Mouse (Mus musculus): Measurements from ENCODE around the gene Ang. TPM values are rescaled to one million over a fixed set of nuclear protein-coding genes. Genes with fewer than 3 reads are reported as not detected.

The Ang gene
- polyA plus RNA-seq, 1 experiment from 2014 or later: 45.4 TPM

GRCm38 (mm10) chr14:51087762-51088161 lies 3.2 kb upstream of the Ang start:
- Histone ChIP-seq H3K4me2 (replicated peaks; ENCODE audit: low read depth, low read length) (peak overlapping the region; percentile 77), H3K27ac (ENCODE audit: low read length) (no peak overlapping the region), H3K9me3 (ENCODE audit: low read length) (no peaks in the 10 kb centered on the region), H3K9ac (replicated peaks; ENCODE audit: low read depth) (no peak overlapping the region), H3K27me3 (replicated peaks; ENCODE audit: insufficient read depth, low read length) (no peaks in the 10 kb centered on the region), H3K4me3 (ENCODE audit: low read depth, low read length) (peak overlapping the region; percentile 57), H3K36me3 (ENCODE audit: insufficient read depth, low read length) (no peaks in the 10 kb centered on the region), H3K4me1 (ENCODE audit: insufficient read depth, low read depth, low read length) (no peaks in the 10 kb centered on the region)
- WGBS: 13% methylated on average over 9 of the region's 9 CpGs
- TF ChIP-seq CTCF (IDR thresholded peaks at IDR 0.05) (no peak), EP300 (IDR thresholded peaks at IDR 0.05) (no peak)
- no peak for DNase-seq (ENCODE audit: low spot score)
- ATAC-seq: no peak

- ATAC-seq (0 out of 2 replicates have a peak, but pooled peaks have one; percentile 3), DNase-seq (ENCODE audit: low spot score) (peak; percentile 62)
- H3K4me2 ChIP-seq (replicated peaks; ENCODE audit: low read depth, low read length): peak overlapping the region; percentile 77
- H3K27me3 ChIP-seq (replicated peaks; ENCODE audit: insufficient read depth, low read length): no peaks in the 10 kb centered on the region
- H3K4me3 ChIP-seq (ENCODE audit: low read depth, low read length): peak overlapping the region; percentile 57
- under 1% methylated on average over 23 of the region's 23 CpGs for WGBS
- peak overlapping the region; percentile 81 for H3K27ac ChIP-seq (ENCODE audit: low read length)
- no peak for TF ChIP-seq CTCF (IDR thresholded peaks at IDR 0.05)
- TF ChIP-seq EP300 (IDR thresholded peaks at IDR 0.05): no peak; the same call in 1 of the 2 replicates
- no peaks in the 10 kb centered on the region for H3K9me3 ChIP-seq (ENCODE audit: low read length)
- peak overlapping the region; percentile 35; the same call in 1 of the 2 replicates for H3K9ac ChIP-seq (replicated peaks; ENCODE audit: low read depth)
- H3K4me1 ChIP-seq (ENCODE audit: insufficient read depth, low read depth, low read length): no peaks in the 10 kb centered on the region
- H3K36me3 ChIP-seq (ENCODE audit: insufficient read depth, low read length): no peaks in the 10 kb centered on the region
These were observed 2.6 kb upstream of the Ang start for GRCm38 (mm10) chr14:51088166-51088969.

GRCm38 (mm10) chr14:51088970-51089673 lies 1.8 kb upstream of the Ang start:
- no peaks in the 10 kb centered on the region for H3K9me3 ChIP-seq (ENCODE audit: low read length)
- H3K9ac ChIP-seq (replicated peaks; ENCODE audit: low read depth): peak overlapping the region; percentile 35
- H3K4me1 ChIP-seq (ENCODE audit: insufficient read depth, low read depth, low read length): no peaks in the 10 kb centered on the region
- peak overlapping the region; percentile 81 for H3K27ac ChIP-seq (ENCODE audit: low read length)
- H3K36me3 ChIP-seq (ENCODE audit: insufficient read depth, low read length): no peaks in the 10 kb centered on the region
- peak; percentile 95 for DNase-seq (ENCODE audit: low spot score)
- WGBS: under 1% methylated on average over 34 of the region's 34 CpGs
- peak; percentile 79 for ATAC-seq
- H3K27me3 ChIP-seq (replicated peaks; ENCODE audit: insufficient read depth, low read length): no peaks in the 10 kb centered on the region
- peak overlapping the region; percentile 77 for H3K4me2 ChIP-seq (replicated peaks; ENCODE audit: low read depth, low read length)
- no peak; the same call in 1 of the 2 replicates for TF ChIP-seq EP300 (IDR thresholded peaks at IDR 0.05)
- peak; percentile 18; the same call in 1 of the 2 replicates for TF ChIP-seq CTCF (IDR thresholded peaks at IDR 0.05)
- peak overlapping the region; percentile 57 for H3K4me3 ChIP-seq (ENCODE audit: low read depth, low read length)

- TF ChIP-seq EP300 (IDR thresholded peaks at IDR 0.05) (peak; percentile 49; the same call in 1 of the 2 replicates), CTCF (IDR thresholded peaks at IDR 0.05) (no peak)
- Histone ChIP-seq H3K4me3 (ENCODE audit: low read depth, low read length) (peak overlapping the region; percentile 57), H3K27me3 (replicated peaks; ENCODE audit: insufficient read depth, low read length) (no peaks in the 10 kb centered on the region), H3K4me1 (ENCODE audit: insufficient read depth, low read depth, low read length) (no peaks in the 10 kb centered on the region), H3K9me3 (ENCODE audit: low read length) (no peaks in the 10 kb centered on the region), H3K4me2 (replicated peaks; ENCODE audit: low read depth, low read length) (peak overlapping the region; percentile 77), H3K36me3 (ENCODE audit: insufficient read depth, low read length) (no peaks in the 10 kb centered on the region), H3K27ac (ENCODE audit: low read length) (peak overlapping the region; percentile 81), H3K9ac (replicated peaks; ENCODE audit: low read depth) (peak overlapping the region; percentile 41)
- under 1% methylated on average over 15 of the region's 15 CpGs for WGBS
- DNase-seq (ENCODE audit: low spot score) (no peak), ATAC-seq (peak; percentile 6; the same call in 1 of the 2 replicates)
These were observed 1.3 kb upstream of the Ang start for GRCm38 (mm10) chr14:51089674-51090076.

DNA sequence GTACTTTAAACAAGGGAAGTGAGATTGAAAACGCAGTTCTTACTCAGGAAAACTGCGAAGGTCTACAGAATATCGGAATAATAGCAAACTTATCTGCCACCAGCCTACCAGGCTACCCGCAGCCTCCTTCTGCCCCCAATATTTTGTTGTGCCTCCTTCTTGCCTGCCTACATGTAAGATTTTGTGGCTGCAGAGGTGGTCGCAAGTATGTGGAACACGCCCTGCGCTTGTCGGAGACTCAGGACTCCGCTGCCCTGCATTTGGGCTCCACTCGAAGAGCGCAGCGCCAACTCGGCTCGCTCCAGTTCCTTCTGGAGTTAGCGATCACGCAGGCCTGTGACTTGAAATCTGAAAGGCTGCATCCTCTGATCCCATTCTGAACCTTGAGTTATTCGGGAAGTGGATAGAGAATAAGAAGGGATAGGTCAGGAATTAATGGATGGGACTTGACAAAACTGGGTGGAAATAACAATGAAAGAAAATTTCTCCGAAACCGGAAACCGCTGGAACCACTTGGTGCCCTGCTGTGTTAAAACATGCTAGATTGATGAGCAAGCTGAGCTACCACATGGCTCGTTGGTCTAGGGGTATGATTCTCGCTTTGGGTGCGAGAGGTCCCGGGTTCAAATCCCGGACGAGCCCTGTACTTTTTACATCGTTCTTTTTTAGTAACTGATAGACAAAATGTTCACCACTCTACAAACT lies 721 bp upstream of the Ang start:
- H3K4me2 ChIP-seq (replicated peaks; ENCODE audit: low read depth, low read length): peak overlapping the region; percentile 77
- H3K4me1 ChIP-seq (ENCODE audit: insufficient read depth, low read depth, low read length): no peaks in the 10 kb centered on the region
- peak overlapping the region; percentile 57 for H3K4me3 ChIP-seq (ENCODE audit: low read depth, low read length)
- H3K27me3 ChIP-seq (replicated peaks; ENCODE audit: insufficient read depth, low read length): no peaks in the 10 kb centered on the region
- DNase-seq (ENCODE audit: low spot score): peak; percentile 87
- TF ChIP-seq CTCF (IDR thresholded peaks at IDR 0.05): no peak
- 0 out of 2 replicates have a peak, but pooled peaks have one; percentile 10 for TF ChIP-seq EP300 (IDR thresholded peaks at IDR 0.05)
- H3K9me3 ChIP-seq (ENCODE audit: low read length): no peaks in the 10 kb centered on the region
- H3K36me3 ChIP-seq (ENCODE audit: insufficient read depth, low read length): no peaks in the 10 kb centered on the region
- peak overlapping the region; percentile 81 for H3K27ac ChIP-seq (ENCODE audit: low read length)
- H3K9ac ChIP-seq (replicated peaks; ENCODE audit: low read depth): peak overlapping the region; percentile 41
- WGBS: under 1% methylated on average over 27 of the region's 27 CpGs
- peak; percentile 57 for ATAC-seq

Data from lung, postnatal 0 days (tissue).